Mouse (Mus musculus) kidney, postnatal 0 days (tissue): ENCODE data around the gene Abl2. TPM values are rescaled to one million over a fixed set of nuclear protein-coding genes. Genes with fewer than 3 reads are reported as not detected.

Experiments used
- ATAC-seq: fragments of 200-750 bp; cut with Nextera tagmentation; replicated peaks from 2 replicates; pipeline ENCODE4 v1.8.0; 2017; ENCODE audit warnings: low read depth, moderate number of reproducible peaks, moderate TSS enrichment, moderate library complexity; ENCODE audit not compliant: low FRiP score
- DNase-seq: peaks from one replicate; pipeline ENCODE4 v3.0.0-alpha.2; 2016; ENCODE audit warnings: low spot score
- H3K27ac ChIP-seq: fragments of 300-500 bp; sonication (generic); 2 replicates; pipeline ENCODE4 v1.5.1; 2014; ENCODE audit warnings: mild to moderate bottlenecking
- H3K27me3 ChIP-seq: fragments of 300-500 bp; sonication (generic); 2 replicates; pipeline ENCODE4 v1.6.1; 2014; ENCODE audit warnings: low read length, mixed read lengths; ENCODE audit not compliant: insufficient read depth
- H3K36me3 ChIP-seq: fragments of 300-500 bp; sonication (generic); 2 replicates; pipeline ENCODE4 v1.6.1; 2014; ENCODE audit warnings: low read length, mixed read lengths; ENCODE audit not compliant: insufficient read depth
- H3K4me1 ChIP-seq: fragments of 300-500 bp; sonication (generic); replicated peaks from 2 replicates; pipeline ENCODE4 v1.6.1; 2014; ENCODE audit warnings: antibody characterized with exemption, low read length, mixed read lengths; ENCODE audit not compliant: insufficient read depth
- H3K4me2 ChIP-seq: fragments of 300-500 bp; sonication (generic); 2 replicates; pipeline ENCODE4 v1.6.1; 2014; ENCODE audit warnings: mild to moderate bottlenecking, low read length, moderate library complexity, mixed read lengths
- H3K4me3 ChIP-seq: fragments of 300-500 bp; sonication (generic); replicated peaks from 2 replicates; pipeline ENCODE4 v1.5.1; 2014; ENCODE audit warnings: low read depth, low read length
- H3K9ac ChIP-seq: fragments of 300-500 bp; sonication (generic); 2 replicates; pipeline ENCODE4 v1.6.1; 2014; ENCODE audit warnings: low read depth, low read length
- H3K9me3 ChIP-seq: fragments of 300-500 bp; sonication (generic); replicated peaks from 2 replicates; pipeline ENCODE4 v1.6.1; 2016; ENCODE audit warnings: low read length, inconsistent platforms, mixed read lengths
- CTCF ChIP-seq: IDR thresholded peaks from 2 replicates; pipeline ENCODE4 v1.5.1; 2016; ENCODE audit warnings: antibody characterized with exemption, low read depth, mild to moderate bottlenecking, moderate library complexity
- WGBS: fragments of 180-500 bp; shearing (Covaris S2); extraction: QIAGEN DNeasy Blood & Tissue Kit; methylation state at CpG from one replicate; pipeline ENCODE4 v1.1.7; 2014; 5-methylcytosine and 5-hydroxymethylcytosine counted together
- polyA plus RNA-seq: library from polyadenylated mRNA; unstranded; fragments of >200 nt; fragmentation: Nextera tagmentation; extraction: Ambion mirVana; gene quantifications from 2 replicates; pipeline ENCODE4 v1.2.1, GENCODE M21; 2015

The Abl2 gene
- polyA plus RNA-seq, 1 experiment from 2014 or later: 2.4 TPM

GRCm38 (mm10) chr1:156533483-156533882 is 25.1 kb upstream of the Abl2 start:
- ATAC-seq (no peak), DNase-seq (no peak)
- H3K36me3 ChIP-seq: no peaks in the 10 kb centered on the region
- H3K9ac ChIP-seq: no peak overlapping the region
- TF ChIP-seq CTCF: no peak
- no peak overlapping the region for H3K27ac ChIP-seq
- no peaks in the 10 kb centered on the region for H3K4me1 ChIP-seq
- H3K4me3 ChIP-seq: no peak overlapping the region
- H3K27me3 ChIP-seq: no peaks in the 10 kb centered on the region
- H3K4me2 ChIP-seq: no peak overlapping the region
- 87% methylated on average over 3 of the region's 3 CpGs for WGBS
- H3K9me3 ChIP-seq: no peaks in the 10 kb centered on the region

- WGBS: 92% methylated on average over 4 of the region's 4 CpGs
- TF ChIP-seq CTCF: no peak
- Histone ChIP-seq H3K27ac (no peak overlapping the region), H3K9me3 (no peaks in the 10 kb centered on the region), H3K9ac (no peak overlapping the region), H3K4me3 (no peak overlapping the region), H3K27me3 (no peaks in the 10 kb centered on the region), H3K36me3 (no peaks in the 10 kb centered on the region), H3K4me2 (no peak overlapping the region), H3K4me1 (no peaks in the 10 kb centered on the region)
- ATAC-seq: no peak
- DNase-seq: no peak
These were observed 24.7 kb upstream of the Abl2 start for GRCm38 (mm10) chr1:156533911-156534310.

GRCm38 (mm10) chr1:156537031-156537430 is 21.6 kb upstream of the Abl2 start:
- Histone ChIP-seq H3K4me1 (no peaks in the 10 kb centered on the region), H3K4me2 (no peak overlapping the region), H3K36me3 (no peaks in the 10 kb centered on the region), H3K9me3 (no peaks in the 10 kb centered on the region), H3K9ac (no peak overlapping the region), H3K27me3 (no peaks in the 10 kb centered on the region), H3K4me3 (no peak overlapping the region), H3K27ac (no peak overlapping the region)
- DNase-seq (no peak), ATAC-seq (no peak)
- WGBS: 79% methylated on average over 2 of the region's 2 CpGs
- no peak for TF ChIP-seq CTCF

GRCm38 (mm10) chr1:156537701-156538100 is 20.9 kb upstream of the Abl2 start:
- H3K4me3 ChIP-seq: no peak overlapping the region
- 84% methylated on average over 6 of the region's 6 CpGs for WGBS
- TF ChIP-seq CTCF: no peak
- H3K9me3 ChIP-seq: no peaks in the 10 kb centered on the region
- no peak overlapping the region for H3K9ac ChIP-seq
- no peak overlapping the region for H3K27ac ChIP-seq
- H3K4me2 ChIP-seq: no peak overlapping the region
- H3K36me3 ChIP-seq: no peaks in the 10 kb centered on the region
- ATAC-seq: no peak
- no peaks in the 10 kb centered on the region for H3K4me1 ChIP-seq
- no peaks in the 10 kb centered on the region for H3K27me3 ChIP-seq
- DNase-seq: no peak

GRCm38 (mm10) chr1:156538382-156538781 is 20.2 kb upstream of the Abl2 start:
- no peak for ATAC-seq
- 72% methylated on average over 3 of the region's 3 CpGs for WGBS
- DNase-seq: peak; percentile 7

GRCm38 (mm10) chr1:156539787-156540560 is 18.6 kb upstream of the Abl2 start:
- no peak overlapping the region for H3K27ac ChIP-seq
- no peaks in the 10 kb centered on the region for H3K27me3 ChIP-seq
- no peaks in the 10 kb centered on the region for H3K9me3 ChIP-seq
- ATAC-seq (no peak), DNase-seq (peak; percentile 65)
- no peaks in the 10 kb centered on the region for H3K4me1 ChIP-seq
- whole genome bisulfite sequencing: 36% methylated on average over 4 of the region's 4 CpGs
- peak; percentile 68 for TF ChIP-seq CTCF
- H3K36me3 ChIP-seq: no peaks in the 10 kb centered on the region
- H3K9ac ChIP-seq: no peak overlapping the region
- H3K4me2 ChIP-seq: no peak overlapping the region
- H3K4me3 ChIP-seq: no peak overlapping the region

More at GRCm38 (mm10) chr1:156538382-156538781, 20.2 kb upstream of the Abl2 start:
- H3K9me3 ChIP-seq: no peaks in the 10 kb centered on the region
- peak; percentile 61 for TF ChIP-seq CTCF
- H3K4me3 ChIP-seq: no peak overlapping the region
- H3K36me3 ChIP-seq: no peaks in the 10 kb centered on the region
- H3K9ac ChIP-seq: no peak overlapping the region
- H3K27me3 ChIP-seq: no peaks in the 10 kb centered on the region
- no peaks in the 10 kb centered on the region for H3K4me1 ChIP-seq
- no peak overlapping the region for H3K4me2 ChIP-seq
- no peak overlapping the region for H3K27ac ChIP-seq

- DNase-seq (no peak), ATAC-seq (no peak)
- no peaks in the 10 kb centered on the region for H3K36me3 ChIP-seq
- no peak for TF ChIP-seq CTCF
- no peak overlapping the region for H3K4me3 ChIP-seq
- no peaks in the 10 kb centered on the region for H3K27me3 ChIP-seq
- no peak overlapping the region for H3K9ac ChIP-seq
- H3K4me2 ChIP-seq: peak overlapping the region; percentile 21; the same call in 1 of the 2 replicates
- no peaks in the 10 kb centered on the region for H3K9me3 ChIP-seq
- no peaks in the 10 kb centered on the region for H3K4me1 ChIP-seq
- WGBS: 15% methylated on average over 12 of the region's 12 CpGs
- no peak overlapping the region for H3K27ac ChIP-seq
These were observed 14.6 kb upstream of the Abl2 start for GRCm38 (mm10) chr1:156543999-156544398.
